In the genomic region with DNA sequence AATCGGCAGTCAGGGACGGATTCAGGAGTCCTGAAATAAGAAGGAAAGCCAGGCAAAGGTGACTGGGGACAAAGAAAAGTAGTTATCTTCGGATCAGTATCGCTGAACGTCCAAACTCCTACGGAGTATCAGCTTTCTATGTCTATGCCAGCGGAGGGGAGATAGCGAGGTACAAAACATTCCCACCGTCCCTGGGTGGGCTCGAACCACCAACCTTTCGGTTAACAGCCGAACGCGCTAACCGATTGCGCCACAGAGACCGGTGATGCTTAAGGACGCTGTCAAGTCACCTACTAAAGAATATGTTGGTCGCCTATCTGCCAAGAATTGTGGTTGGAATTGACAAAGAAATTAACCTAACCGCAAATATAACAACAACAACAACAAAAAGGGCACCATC, we compare ENCODE assay signal across 8 mouse cellular contexts. TPM values are rescaled to one million over a fixed set of nuclear protein-coding genes. Genes with fewer than 3 reads are reported as not detected.
A peak's percentile ranks its signal among the peaks of the same experiment; 100 is the strongest.
DNase-seq lines count a peak whose midpoint lies in the region; ATAC-seq and TF ChIP-seq lines count a peak whose summit lies in the region.

No protein-coding gene starts in this region.

- no peak overlapping the region for H3K27ac ChIP-seq in bone marrow, adult 2 months (ENCODE audit: control insufficient read depth, insufficient read depth, low read depth, low read length, poor library complexity)
- no peak overlapping the region for H3K27ac ChIP-seq in embryonic facial prominence, embryonic 15.5 days (replicated peaks)
- H3K27ac ChIP-seq in limb, embryonic 15.5 days: no peak overlapping the region
- H3K27ac ChIP-seq in midbrain, postnatal 0 days (ENCODE audit: low read depth, low read length): no peak overlapping the region

- peak overlapping the region; percentile 85 for H3K4me2 ChIP-seq in embryonic facial prominence, embryonic 15.5 days (replicated peaks)
- peak overlapping the region; percentile 90 for H3K4me2 ChIP-seq in limb, embryonic 15.5 days
- peak overlapping the region; percentile 78 for H3K4me2 ChIP-seq in midbrain, postnatal 0 days (ENCODE audit: low read depth, low read length, poor library complexity, severe bottlenecking)

- H3K27me3 ChIP-seq in embryonic facial prominence, embryonic 15.5 days: peaks cover 42% of the 10 kb centered on the region
- H3K27me3 ChIP-seq in limb, embryonic 15.5 days: peaks cover 37% of the 10 kb centered on the region
- no peaks in the 10 kb centered on the region for H3K27me3 ChIP-seq in midbrain, postnatal 0 days (ENCODE audit: insufficient read depth, low read length)

- H3K4me3 ChIP-seq in bone marrow, adult 2 months (replicated peaks; ENCODE audit: control insufficient read depth, low read depth, low read length): peak overlapping the region; percentile 61
- peak overlapping the region; percentile 51 for H3K4me3 ChIP-seq in embryonic facial prominence, embryonic 15.5 days (replicated peaks)
- peak overlapping the region; percentile 53 for H3K4me3 ChIP-seq in limb, embryonic 15.5 days
- peak overlapping the region; percentile 59 for H3K4me3 ChIP-seq in midbrain, postnatal 0 days (ENCODE audit: low read depth, low read length)

- no peaks in the 10 kb centered on the region for H3K4me1 ChIP-seq in bone marrow, adult 2 months (ENCODE audit: control insufficient read depth, insufficient read depth, low read length)
- H3K4me1 ChIP-seq in embryonic facial prominence, embryonic 15.5 days: peaks cover 10% of the 10 kb centered on the region; the same call in 1 of the 2 replicates
- H3K4me1 ChIP-seq in limb, embryonic 15.5 days: peaks cover 15% of the 10 kb centered on the region
- H3K4me1 ChIP-seq in midbrain, postnatal 0 days (ENCODE audit: insufficient read depth, low read length): no peaks in the 10 kb centered on the region; the same call in 1 of the 2 replicates

- no peaks in the 10 kb centered on the region for H3K36me3 ChIP-seq in embryonic facial prominence, embryonic 15.5 days
- H3K36me3 ChIP-seq in limb, embryonic 15.5 days: no peaks in the 10 kb centered on the region
- no peaks in the 10 kb centered on the region for H3K36me3 ChIP-seq in midbrain, postnatal 0 days (ENCODE audit: insufficient read depth, low read length)

- WGBS in bone marrow, adult 2 months: under 1% methylated on average over 20 of the region's 20 CpGs
- under 1% methylated on average over 20 of the region's 20 CpGs for WGBS in embryonic facial prominence, embryonic 15.5 days
- WGBS in limb, embryonic 15.5 days: under 1% methylated on average over 20 of the region's 20 CpGs
- under 1% methylated on average over 20 of the region's 20 CpGs for WGBS in midbrain, postnatal 0 days

- no peak for TF ChIP-seq POLR2A in bone marrow, adult 2 months (IDR thresholded peaks at IDR 0.05; ENCODE audit: borderline replicate concordance, control insufficient read depth, low read depth, low read length)

- no peak for TF ChIP-seq CTCF in bone marrow, adult 2 months (IDR thresholded peaks at IDR 0.05; ENCODE audit: control insufficient read depth, insufficient read depth, low read length)
- no peak for TF ChIP-seq CTCF in midbrain, postnatal 0 days (IDR thresholded peaks at IDR 0.05)

- DNase-seq in 3T3-L1 (ENCODE audit: low read depth, low spot score): peak; percentile 92
- peak; percentile 68 to 88 for DNase-seq in heart, adult 9 months (ENCODE audit: low spot score in 2 of 2)
- peak; percentile 87 for DNase-seq in kidney, adult 9 months
- peak; percentile 92 for DNase-seq in midbrain, postnatal 0 days (ENCODE audit: low spot score)
- peak; percentile 81 to 85 for DNase-seq in spleen, postnatal 10 days (ENCODE audit: low spot score in 2 of 2)

- H3K9me3 ChIP-seq in embryonic facial prominence, embryonic 15.5 days (replicated peaks): no peaks in the 10 kb centered on the region
- no peaks in the 10 kb centered on the region for H3K9me3 ChIP-seq in limb, embryonic 15.5 days
- H3K9me3 ChIP-seq in midbrain, postnatal 0 days (ENCODE audit: low read length): no peaks in the 10 kb centered on the region

- no peak overlapping the region for H3K9ac ChIP-seq in embryonic facial prominence, embryonic 15.5 days
- peak overlapping the region; percentile 26; the same call in 1 of the 2 replicates for H3K9ac ChIP-seq in limb, embryonic 15.5 days
- H3K9ac ChIP-seq in midbrain, postnatal 0 days (replicated peaks; ENCODE audit: low read length, poor library complexity, severe bottlenecking): peak overlapping the region; percentile 52; the same call in 1 of the 2 replicates

- peak; percentile 70 for ATAC-seq in embryonic facial prominence, embryonic 15.5 days (ENCODE audit: insufficient number of reproducible peaks, low FRiP score, low TSS enrichment, low read depth)
- peak; percentile 63; the same call in 1 of the 2 replicates for ATAC-seq in limb, embryonic 15.5 days (ENCODE audit: insufficient number of reproducible peaks, low FRiP score, low TSS enrichment, low read depth)
- peak; percentile 79 for ATAC-seq in midbrain, postnatal 0 days (ENCODE audit: low FRiP score)

RNA-seq across cellular contexts. Expression of gene Fcgr4, which starts 15.0 kb away (rescaled TPM):
- 10.4 and 24.3 TPM in 2 replicates for polyA plus RNA-seq in bone marrow, adult 2 months (2011; ENCODE audit: insufficient read depth, insufficient read length, low replicate concordance, missing spikeins)
- 0.53 and 1.8 TPM in 2 replicates for polyA plus RNA-seq in embryonic facial prominence, embryonic 15.5 days (2015; fragmentation: Nextera tagmentation; extraction: Ambion mirVana)
- 1.0 and 1.1 TPM in 2 replicates for polyA plus RNA-seq in limb, embryonic 15.5 days (2015; fragmentation: Nextera tagmentation; extraction: Ambion mirVana)
- 0.57 TPM in 1 of 2 replicates, not detected in the other for total RNA-seq in midbrain, postnatal 0 days (2014; rRNA removed)
- 0.25 and 0.48 TPM in 2 replicates for polyA plus RNA-seq in midbrain, postnatal 0 days (2015; fragmentation: Nextera tagmentation; extraction: Ambion mirVana)

RNA-seq across cellular contexts. Expression of gene Fcgr3, which starts 31.0 kb away (rescaled TPM):
- 18.2 and 56.7 TPM in 2 replicates for polyA plus RNA-seq in bone marrow, adult 2 months (2011; ENCODE audit: insufficient read depth, insufficient read length, low replicate concordance, missing spikeins)
- polyA plus RNA-seq in embryonic facial prominence, embryonic 15.5 days (2015; fragmentation: Nextera tagmentation; extraction: Ambion mirVana): 25.6 and 26.1 TPM in 2 replicates
- polyA plus RNA-seq in limb, embryonic 15.5 days (2015; fragmentation: Nextera tagmentation; extraction: Ambion mirVana): 25.9 and 32.2 TPM in 2 replicates
- total RNA-seq in midbrain, postnatal 0 days (2014; rRNA removed): 18.1 and 19.8 TPM in 2 replicates
- polyA plus RNA-seq in midbrain, postnatal 0 days (2015; fragmentation: Nextera tagmentation; extraction: Ambion mirVana): 12.8 and 14.2 TPM in 2 replicates

RNA-seq across cellular contexts. Expression of gene Fcgr2b, which starts 57.4 kb away (rescaled TPM):
- polyA plus RNA-seq in bone marrow, adult 2 months (2011; ENCODE audit: insufficient read depth, insufficient read length, low replicate concordance, missing spikeins): 23.0 and 75.4 TPM in 2 replicates
- 4.3 and 4.5 TPM in 2 replicates for polyA plus RNA-seq in embryonic facial prominence, embryonic 15.5 days (2015; fragmentation: Nextera tagmentation; extraction: Ambion mirVana)
- polyA plus RNA-seq in limb, embryonic 15.5 days (2015; fragmentation: Nextera tagmentation; extraction: Ambion mirVana): 3.2 and 3.8 TPM in 2 replicates
- total RNA-seq in midbrain, postnatal 0 days (2014; rRNA removed): 1.8 and 6.6 TPM in 2 replicates
- 2.1 and 3.6 TPM in 2 replicates for polyA plus RNA-seq in midbrain, postnatal 0 days (2015; fragmentation: Nextera tagmentation; extraction: Ambion mirVana)
